Mouse (Mus musculus): Measurements from ENCODE around the gene Rnf19b.
A peak's percentile ranks its signal among the peaks of the same experiment; 100 is the strongest.

Rnf19b gene

GRCm38 (mm10) chr4:129034706-129035660, 23.1 kb upstream of the Rnf19b start:
- DNase-seq: peak; percentile 74

GRCm38 (mm10) chr4:129035851-129036445, 22.1 kb upstream of the Rnf19b start:
- DNase-seq: no peak

GRCm38 (mm10) chr4:129047721-129048421, 10.2 kb upstream of the Rnf19b start:
- DNase-seq: no peak

DNA sequence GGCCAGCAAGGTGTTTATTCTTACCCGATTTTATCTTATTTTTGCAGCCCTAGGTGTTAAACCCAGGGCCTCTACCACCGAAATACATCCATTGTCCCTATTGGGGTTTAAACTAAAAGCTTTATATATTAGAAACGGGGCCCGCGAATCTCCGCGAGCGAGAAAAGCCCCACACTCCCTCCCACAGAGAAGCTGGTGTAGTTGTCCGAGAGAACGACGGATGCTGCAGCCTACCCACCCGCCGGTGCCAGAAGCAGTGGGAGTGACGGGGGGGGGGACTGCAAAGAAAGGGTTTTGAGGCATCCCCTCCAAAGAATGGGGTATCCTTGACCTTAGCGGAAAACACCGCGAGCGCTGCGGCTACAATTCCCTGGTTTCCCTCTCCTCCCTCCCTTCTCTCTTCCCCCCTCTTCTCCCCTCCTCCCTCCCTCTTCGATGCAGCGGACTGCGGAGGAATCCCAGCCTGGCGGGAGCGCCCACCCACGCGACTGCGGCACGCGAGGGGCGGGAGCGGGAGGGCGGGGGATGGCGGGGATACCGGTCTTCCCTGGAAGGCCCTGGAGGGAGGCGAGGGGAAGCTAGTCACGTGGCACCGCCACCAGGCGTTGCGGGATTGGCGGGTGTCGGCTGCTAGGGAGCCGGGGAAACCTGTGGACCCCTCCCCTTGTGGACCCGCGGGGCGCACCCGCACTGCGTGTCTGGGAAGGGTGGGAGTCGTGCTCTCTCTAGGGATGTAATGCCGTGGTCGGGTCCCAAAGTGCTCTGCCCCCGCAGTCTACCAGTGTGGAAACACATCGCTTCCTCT, 9.4 kb upstream of the Rnf19b start:
- peak; percentile 52 for DNase-seq

GRCm38 (mm10) chr4:129049306-129050011, 8.6 kb upstream of the Rnf19b start:
- DNase-seq: no peak

- no peak for DNase-seq
Measured at GRCm38 (mm10) chr4:129050365-129050764, 7.7 kb upstream of the Rnf19b start.

DNA sequence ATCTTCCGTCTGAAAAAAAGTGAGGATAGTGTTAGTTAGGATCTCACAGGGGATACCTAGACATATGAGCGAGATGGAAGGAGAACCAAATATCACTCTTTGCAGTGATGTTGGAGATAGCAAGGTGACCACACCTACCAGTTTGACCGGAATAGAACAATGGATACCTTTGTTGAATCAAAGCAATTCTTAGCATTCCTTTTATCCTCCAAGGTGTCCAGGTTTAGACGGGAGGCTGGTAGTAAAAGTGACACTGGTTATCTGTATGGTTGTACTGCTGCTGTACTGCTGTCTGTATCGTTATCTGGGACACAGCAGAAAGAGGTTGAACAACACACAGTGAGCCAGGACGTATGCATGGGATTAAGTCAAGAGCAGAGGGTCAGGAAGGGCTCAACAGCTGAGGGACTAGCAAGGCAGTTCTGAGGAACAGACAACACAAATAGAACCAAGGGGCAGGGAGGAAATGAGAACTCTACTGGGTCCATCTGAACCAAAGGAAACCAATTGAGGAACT, 7.1 kb upstream of the Rnf19b start:
- DNase-seq: no peak

GRCm38 (mm10) chr4:129051461-129052183, 6.4 kb upstream of the Rnf19b start:
- DNase-seq: no peak

GRCm38 (mm10) chr4:129054757-129055156, 3.3 kb upstream of the Rnf19b start:
- DNase-seq: no peak

DNA sequence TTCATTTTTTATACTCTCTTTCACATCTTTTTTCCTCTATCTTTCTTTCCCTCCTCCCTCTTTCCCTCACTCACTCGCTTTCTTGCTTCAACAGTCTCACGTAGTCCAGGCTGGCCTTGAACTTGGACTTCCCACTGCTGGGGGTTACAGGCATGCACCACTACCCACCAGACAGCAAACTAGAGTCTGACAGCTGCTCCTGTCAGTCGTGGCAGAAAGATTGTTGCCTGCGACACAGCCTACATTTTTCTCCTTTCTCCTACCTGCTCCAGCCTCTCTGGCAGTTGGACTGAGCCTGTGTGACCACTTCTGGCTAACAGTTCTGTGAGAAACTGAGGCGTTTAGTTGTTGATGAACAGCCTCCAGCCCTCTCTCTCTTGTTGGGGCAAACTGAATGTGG, 2.5 kb upstream of the Rnf19b start:
- DNase-seq: no peak

DNA sequence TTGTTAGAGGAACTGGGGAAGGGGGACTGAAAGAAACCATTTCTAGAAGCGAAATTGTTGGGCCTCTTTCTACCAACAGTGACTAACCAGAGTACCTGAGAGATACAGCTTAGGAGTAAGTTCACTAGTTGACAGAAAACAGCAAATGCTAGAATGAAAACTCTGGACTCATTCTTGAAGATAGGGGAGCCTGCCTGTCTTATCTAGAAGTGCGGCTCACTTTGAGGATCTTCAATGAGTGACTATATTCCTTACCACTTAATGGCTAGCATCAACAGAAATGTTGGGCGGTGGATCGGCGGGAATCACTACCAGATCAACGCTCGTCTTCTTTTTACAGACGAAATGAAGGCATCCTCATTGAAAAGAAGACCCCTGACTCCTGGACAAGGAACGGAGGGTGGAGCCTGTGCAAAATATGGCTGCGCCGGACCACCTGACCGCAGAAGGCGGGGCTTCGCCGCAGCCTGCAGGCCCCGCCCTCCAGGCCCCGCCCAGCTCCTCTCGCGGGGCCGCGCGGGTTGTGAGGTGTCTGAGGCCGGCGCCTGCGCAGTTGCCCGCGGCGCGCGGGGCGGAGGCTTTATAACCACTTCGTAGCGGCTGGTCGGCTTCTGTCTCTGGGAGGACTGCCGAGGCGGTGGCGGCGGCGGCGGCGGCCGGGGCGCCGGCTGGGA, 401 bp upstream of the Rnf19b start:
- DNase-seq: peak; percentile 97

GRCm38 (mm10) chr4:129059125-129059551, 1.1 kb downstream of the Rnf19b start:
- peak; percentile 10 for DNase-seq

DNA sequence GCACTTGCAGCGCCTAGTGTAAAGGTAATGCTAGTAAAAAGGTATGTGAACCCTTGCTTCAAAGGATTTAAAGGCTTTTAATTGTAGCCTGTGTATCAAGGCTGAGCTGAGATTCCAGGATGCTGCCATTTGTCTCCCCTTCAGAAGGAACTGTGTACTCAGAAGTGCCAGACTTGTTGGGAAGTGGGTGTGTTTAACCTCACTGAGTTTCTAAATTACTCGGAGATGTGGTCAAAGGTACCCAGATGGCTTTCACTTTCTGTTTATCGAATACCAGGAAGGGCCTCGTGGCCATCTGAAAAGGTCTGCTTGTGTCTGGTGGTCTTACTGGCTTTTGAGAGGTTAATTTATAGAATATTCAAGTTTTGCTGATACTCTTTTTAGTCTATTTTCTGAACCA, 1.9 kb downstream of the Rnf19b start:
- no peak for DNase-seq

- DNase-seq: no peak
Measured at GRCm38 (mm10) chr4:129061486-129061885, 3.4 kb downstream of the Rnf19b start.

GRCm38 (mm10) chr4:129062281-129063075, 4.4 kb downstream of the Rnf19b start:
- DNase-seq: no peak

DNA sequence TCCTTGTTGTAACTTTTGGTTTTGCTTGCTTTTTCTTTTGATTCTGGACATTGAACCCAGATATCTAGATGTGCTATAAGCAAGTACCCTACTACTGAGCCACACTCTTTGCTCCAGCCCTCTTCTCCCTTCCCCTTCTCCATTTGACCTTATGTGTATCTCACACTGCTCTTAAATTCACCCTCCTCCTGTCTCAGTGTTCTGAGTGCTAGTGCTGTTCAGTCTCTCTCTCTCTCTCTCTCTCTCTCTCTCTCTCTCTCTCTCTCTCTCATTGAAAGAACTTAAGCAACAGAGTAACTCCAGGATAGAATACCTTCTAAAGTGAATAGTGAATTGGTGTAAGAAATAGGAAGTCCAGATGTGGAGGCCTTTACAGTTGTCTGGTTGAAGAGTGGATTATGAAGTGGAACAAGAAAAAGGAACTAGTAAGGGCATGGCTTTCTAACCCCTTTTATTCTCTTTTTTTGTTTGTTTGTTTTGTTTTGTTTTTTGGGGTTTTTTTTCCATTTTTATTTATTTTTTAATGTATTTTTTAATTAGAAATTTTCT, 7.7 kb downstream of the Rnf19b start:
- no peak for DNase-seq

DNA sequence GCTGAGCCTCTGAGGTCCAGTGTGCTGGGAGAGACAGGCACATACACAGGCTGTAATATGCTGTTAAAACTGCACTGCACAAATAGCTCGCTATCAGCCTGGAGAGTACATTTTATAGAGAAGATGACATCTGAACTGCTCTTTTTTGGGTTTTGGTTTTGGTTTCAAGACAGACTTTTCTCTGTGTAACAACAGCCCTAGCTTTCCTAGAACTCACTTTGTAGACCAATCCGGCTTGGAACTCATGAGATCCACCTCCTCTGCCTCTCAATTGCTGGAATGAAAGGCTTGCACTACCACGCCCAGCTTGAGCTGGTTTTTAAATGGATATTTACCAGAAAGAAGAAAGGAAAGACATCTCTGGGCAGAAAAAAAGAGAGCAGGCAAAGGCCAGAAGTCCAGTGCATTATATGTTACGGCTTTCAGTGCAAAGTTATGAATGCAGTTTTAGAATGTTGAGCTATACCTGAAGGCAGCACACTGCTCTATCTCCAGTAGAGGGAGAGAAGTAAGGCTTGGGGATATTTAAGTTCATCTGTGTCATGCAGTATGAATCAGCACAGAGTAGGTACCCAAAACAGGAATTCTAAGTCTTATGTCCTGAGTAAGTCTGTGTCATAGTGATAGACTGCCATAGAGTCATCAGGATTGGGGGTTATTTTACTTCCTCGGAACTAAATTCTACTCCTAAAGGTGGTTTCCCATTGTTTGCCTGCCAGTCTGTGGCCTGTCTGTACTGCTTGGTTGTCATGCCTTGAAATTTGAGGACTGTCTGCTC, 9.8 kb downstream of the Rnf19b start:
- no peak for DNase-seq

DNA sequence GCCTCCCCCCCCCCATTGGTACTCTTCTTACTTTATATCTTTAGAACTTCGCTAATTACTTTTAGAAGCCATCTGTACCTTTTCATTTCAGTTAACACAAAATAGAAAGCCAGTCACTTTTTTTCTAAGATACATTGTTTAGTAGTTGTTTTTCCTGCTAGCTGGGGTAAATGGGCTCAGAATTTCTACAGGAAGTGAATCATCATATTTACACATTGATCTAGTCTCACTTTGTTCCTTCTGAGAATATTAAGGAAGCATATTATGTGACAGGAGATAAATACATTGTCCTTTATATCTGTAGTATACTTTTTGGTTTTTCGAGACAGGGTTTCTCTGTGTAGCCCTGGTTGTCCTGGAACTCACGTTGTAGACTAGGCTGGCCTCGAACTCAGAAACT, 10.8 kb downstream of the Rnf19b start:
- DNase-seq: no peak

DNA sequence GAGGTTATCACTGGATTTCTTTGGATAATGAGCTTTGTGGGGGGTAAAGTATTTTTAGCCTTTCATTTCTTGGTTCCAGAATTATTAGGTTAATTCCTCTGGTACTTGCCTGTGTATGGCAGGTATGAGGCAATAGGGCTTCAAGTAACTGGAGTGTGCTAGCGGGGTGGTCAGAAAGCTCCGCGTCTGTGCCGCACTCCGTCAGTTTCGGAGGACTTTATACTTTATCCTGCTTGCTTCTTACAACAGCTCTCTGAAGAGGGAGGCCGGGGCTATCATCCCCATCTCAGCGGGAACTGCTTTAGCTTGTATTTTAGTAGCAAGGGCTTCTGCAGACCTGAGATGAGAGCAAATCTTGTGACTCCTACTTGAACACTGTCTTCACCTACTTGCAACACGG, 21.1 kb downstream of the Rnf19b start:
- DNase-seq: no peak

Data from lung, postnatal 14 days (tissue).